Mouse (Mus musculus) heart, adult 2 months (tissue): ENCODE data around the gene Lrrfip1. TPM values are rescaled to one million over a fixed set of nuclear protein-coding genes. Genes with fewer than 3 reads are reported as not detected.

Source experiments
- DNase-seq, 2 experiments: peaks; one replicate each; pipeline ENCODE4 v3.0.0; 2021
- H3K27ac ChIP-seq: fragments of 200-600 bp; 2 replicates; pipeline ENCODE4 v1.8.1; 2022
- H3K27me3 ChIP-seq: fragments of 200-500 bp; 2 replicates; pipeline ENCODE4 v1.6.1; 2012; ENCODE audit warnings: mild to moderate bottlenecking, low read length, inconsistent platforms, mixed read lengths; ENCODE audit not compliant: control insufficient read depth, insufficient read depth
- H3K36me3 ChIP-seq: fragments of 200-500 bp; 2 replicates; pipeline ENCODE4 v1.6.1; 2012; ENCODE audit warnings: low read length, inconsistent platforms; ENCODE audit not compliant: control insufficient read depth, insufficient read depth
- H3K4me1 ChIP-seq: fragments of 200-500 bp; 2 replicates; pipeline ENCODE4 v1.6.1; 2011; ENCODE audit warnings: low read length; ENCODE audit not compliant: control insufficient read depth, insufficient read depth
- H3K4me3 ChIP-seq: fragments of 200-600 bp; 2 replicates; pipeline ENCODE4 v1.8.1; 2022
- H3K79me2 ChIP-seq: fragments of 200-500 bp; replicated peaks from 2 replicates; pipeline ENCODE4 v1.6.1; 2012; ENCODE audit warnings: mild to moderate bottlenecking, inconsistent platforms, low read length, moderate library complexity, mixed read lengths; ENCODE audit not compliant: control insufficient read depth, insufficient read depth
- H3K9ac ChIP-seq: fragments of 200-500 bp; 2 replicates; pipeline ENCODE4 v1.6.1; 2012; ENCODE audit warnings: low read depth, mild to moderate bottlenecking, control low read depth, inconsistent platforms, low read length, mixed read lengths
- CTCF ChIP-seq: fragments of 200-600 bp; IDR thresholded peaks from 2 replicates; pipeline ENCODE4 v1.8.1; 2022; ENCODE audit warnings: antibody characterized with exemption, mild to moderate bottlenecking, moderate library complexity
- EP300 ChIP-seq: fragments of 200-500 bp; IDR thresholded peaks from 2 replicates; pipeline ENCODE4 v1.6.1; 2011; ENCODE audit warnings: low read depth, low read length, control low read depth; ENCODE audit not compliant: insufficient read depth
- POLR2A ChIP-seq: fragments of 200-500 bp; IDR thresholded peaks from 2 replicates; pipeline ENCODE4 v1.6.1; 2011; ENCODE audit warnings: mild to moderate bottlenecking, low read depth, low read length, control low read depth; ENCODE audit not compliant: insufficient read depth
- WGBS: fragments of 180-500 bp; shearing (Covaris S2); methylation state at CpG from one replicate; pipeline ENCODE4 v1.1.7; 2018; 5-methylcytosine and 5-hydroxymethylcytosine counted together
- intact Hi-C: fragments of 180-260 bp; cut with DNase I; formaldehyde crosslinking; loops from one replicate; pipeline ENCODE4 v1.15.1; 2025
- polyA plus RNA-seq: library from polyadenylated mRNA; depleted of rRNA; stranded (reverse); fragments of >200 nt; gene quantifications from 2 replicates; pipeline ENCODE4 v1.2.3, GENCODE M21; 2012
- total RNA-seq, 2 experiments: library from RNA; stranded (reverse); gene quantifications; 2 replicates each; pipeline ENCODE4 v1.2.3; 2021

Gene Lrrfip1
- total and polyA plus RNA-seq, 3 experiments: 32.9 to 75.5 (median 63.5) TPM

- no peak overlapping the region for H3K9ac ChIP-seq
- no peak overlapping the region for H3K27ac ChIP-seq
- no peak overlapping the region for H3K4me3 ChIP-seq
- DNase-seq: no peak
- peaks cover 26% of the 10 kb centered on the region for H3K4me1 ChIP-seq
- H3K27me3 ChIP-seq: no peaks in the 10 kb centered on the region
- peaks cover 2% of the 10 kb centered on the region for H3K79me2 ChIP-seq
- peaks cover 6% of the 10 kb centered on the region for H3K36me3 ChIP-seq
- 44% methylated on average over 10 of the region's 10 CpGs for WGBS
- intact Hi-C loops: no loop called here
- no peak for TF ChIP-seq CTCF
- no peak for TF ChIP-seq POLR2A
- TF ChIP-seq EP300: no peak
Measured at GRCm38 (mm10) chr1:91085009-91085408, 86.5 kb downstream of the Lrrfip1 start.

- H3K9ac ChIP-seq: no peak overlapping the region
- peaks cover 2% of the 10 kb centered on the region for H3K79me2 ChIP-seq
- WGBS: 52% methylated on average over 2 of the region's 2 CpGs
- TF ChIP-seq POLR2A: no peak
- no peak for TF ChIP-seq CTCF
- no peak for TF ChIP-seq EP300
- H3K4me1 ChIP-seq: peaks cover 20% of the 10 kb centered on the region
- intact Hi-C loops: loop anchor here (2.0 kb wide), 1 partner anchor 31 kb away; no protein-coding TSS in a partner anchor
- H3K36me3 ChIP-seq: peaks cover 6% of the 10 kb centered on the region
- no peak overlapping the region for H3K4me3 ChIP-seq
- no peaks in the 10 kb centered on the region for H3K27me3 ChIP-seq
- no peak for DNase-seq
- peak overlapping the region; percentile 17 for H3K27ac ChIP-seq
Measured at GRCm38 (mm10) chr1:91085686-91086085, 87.1 kb downstream of the Lrrfip1 start.

GRCm38 (mm10) chr1:91086325-91086724 is 87.8 kb downstream of the Lrrfip1 start:
- no peak for TF ChIP-seq EP300
- no peak for TF ChIP-seq CTCF
- TF ChIP-seq POLR2A: no peak
- intact Hi-C loops: loop anchor here (2.0 kb wide), 1 partner anchor 32 kb away; no protein-coding TSS in a partner anchor
- Histone ChIP-seq H3K9ac (no peak overlapping the region), H3K79me2 (peaks cover 2% of the 10 kb centered on the region), H3K27me3 (no peaks in the 10 kb centered on the region), H3K36me3 (peaks cover 6% of the 10 kb centered on the region), H3K4me1 (peaks cover 21% of the 10 kb centered on the region), H3K4me3 (no peak overlapping the region), H3K27ac (no peak overlapping the region; the same call in 1 of the 2 replicates)
- no peak for DNase-seq
- 48% methylated on average over 3 of the region's 3 CpGs for WGBS

- Histone ChIP-seq H3K27me3 (no peaks in the 10 kb centered on the region), H3K4me3 (no peak overlapping the region), H3K4me1 (peaks cover 24% of the 10 kb centered on the region), H3K36me3 (peaks cover 6% of the 10 kb centered on the region), H3K9ac (no peak overlapping the region), H3K79me2 (peaks cover 2% of the 10 kb centered on the region), H3K27ac (no peak overlapping the region)
- TF ChIP-seq EP300 (no peak), CTCF (no peak), POLR2A (no peak)
- intact Hi-C loops: loop anchor here (2.0 kb wide), 1 partner anchor 32 kb away; no protein-coding TSS in a partner anchor
- DNase-seq: no peak
- whole genome bisulfite sequencing: 68% methylated on average over 5 of the region's 5 CpGs
Measured at GRCm38 (mm10) chr1:91086748-91087147, 88.2 kb downstream of the Lrrfip1 start.

- no peak overlapping the region for H3K27ac ChIP-seq
- H3K9ac ChIP-seq: no peak overlapping the region
- no peaks in the 10 kb centered on the region for H3K27me3 ChIP-seq
- intact Hi-C loops: no loop called here
- peaks cover 28% of the 10 kb centered on the region for H3K4me1 ChIP-seq
- TF ChIP-seq EP300 (no peak), CTCF (no peak), POLR2A (no peak)
- H3K79me2 ChIP-seq: peaks cover 2% of the 10 kb centered on the region
- DNase-seq: no peak
- WGBS: 73% methylated on average over 7 of the region's 7 CpGs
- H3K4me3 ChIP-seq: no peak overlapping the region
- H3K36me3 ChIP-seq: peaks cover 4% of the 10 kb centered on the region; the same call in 1 of the 2 replicates
Measured at GRCm38 (mm10) chr1:91088027-91088426, 89.5 kb downstream of the Lrrfip1 start.

DNA sequence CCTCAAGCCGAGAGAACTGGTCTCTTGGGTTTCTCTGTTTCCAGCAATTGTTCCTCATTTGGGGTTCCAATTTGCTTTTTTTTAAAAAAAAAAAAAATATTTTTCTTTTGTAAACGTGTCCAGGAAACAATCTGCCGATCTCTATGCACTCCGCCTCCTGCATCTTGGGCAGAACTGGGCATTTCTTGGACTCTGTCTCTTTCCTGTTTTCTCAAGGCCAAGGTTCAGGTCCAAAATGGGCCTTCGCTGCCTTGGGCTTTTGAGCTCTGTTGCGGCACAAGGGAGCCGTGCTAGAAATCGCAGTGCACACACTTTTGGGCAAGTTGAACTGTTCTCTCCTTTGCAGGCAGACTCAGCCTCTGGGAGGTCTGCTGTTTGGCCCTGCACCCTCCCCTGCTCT is 90.4 kb downstream of the Lrrfip1 start:
- Histone ChIP-seq H3K27ac (peak overlapping the region; percentile 41), H3K36me3 (peaks cover 4% of the 10 kb centered on the region; the same call in 1 of the 2 replicates), H3K79me2 (no peaks in the 10 kb centered on the region; the same call in 1 of the 2 replicates), H3K4me1 (peaks cover 25% of the 10 kb centered on the region), H3K4me3 (no peak overlapping the region), H3K9ac (no peak overlapping the region), H3K27me3 (no peaks in the 10 kb centered on the region)
- 52% methylated on average over 8 of the region's 8 CpGs for WGBS
- TF ChIP-seq POLR2A (no peak), CTCF (no peak), EP300 (no peak)
- no peak for DNase-seq
- intact Hi-C loops: no loop called here
